Mouse (Mus musculus) kidney, adult 2 months (tissue): ENCODE measurements around the gene Il22ra1. TPM values are rescaled to one million over a fixed set of nuclear protein-coding genes. Genes with fewer than 3 reads are reported as not detected.
"Not testable (repeated sequence)": the region's sequence is repeated elsewhere in the genome, so short reads cannot be mapped to it uniquely, and the experiment has no call there.

ENCODE experiments used
- DNase-seq: peaks from one replicate; pipeline ENCODE4 v3.0.0; 2021
- H3K27ac ChIP-seq: fragments of 200-500 bp; 2 replicates; pipeline ENCODE4 v1.5.1; 2012; ENCODE audit warnings: low read depth, low read length, control low read depth, inconsistent platforms; ENCODE audit not compliant: insufficient read depth
- H3K27me3 ChIP-seq: fragments of 200-500 bp; replicated peaks from 2 replicates; pipeline ENCODE4 v1.6.1; 2012; ENCODE audit warnings: mild to moderate bottlenecking, moderate library complexity, low read length, inconsistent platforms; ENCODE audit not compliant: control insufficient read depth, insufficient read depth
- H3K36me3 ChIP-seq: fragments of 200-500 bp; 2 replicates; pipeline ENCODE4 v1.6.1; 2012; ENCODE audit warnings: mild to moderate bottlenecking, moderate library complexity, low read length, inconsistent platforms; ENCODE audit not compliant: control insufficient read depth, insufficient read depth
- H3K4me1 ChIP-seq: fragments of 200-500 bp; 2 replicates; pipeline ENCODE4 v1.6.1; 2011; ENCODE audit warnings: low read length; ENCODE audit not compliant: control insufficient read depth, insufficient read depth
- H3K4me3 ChIP-seq: fragments of 200-500 bp; 2 replicates; pipeline ENCODE4 v1.5.1; 2011; ENCODE audit warnings: mild to moderate bottlenecking, low read depth, low read length, control low read depth; ENCODE audit not compliant: insufficient read depth
- CTCF ChIP-seq: fragments of 200-500 bp; conservative IDR thresholded peaks from 2 replicates; pipeline ENCODE4 v1.5.1; 2011; ENCODE audit warnings: low read depth, mild to moderate bottlenecking, control low read depth, low read length, moderate library complexity, mixed read lengths; ENCODE audit not compliant: insufficient read depth, insufficient read length
- POLR2A ChIP-seq: fragments of 200-500 bp; IDR thresholded peaks from one replicate; pipeline ENCODE4 v1.6.1; 2011; ENCODE audit warnings: low read depth, low read length, control low read depth
- WGBS: fragments of 180-500 bp; shearing (Covaris S2); methylation state at CpG from one replicate; pipeline ENCODE4 v1.1.7; 2018; 5-methylcytosine and 5-hydroxymethylcytosine counted together
- polyA plus RNA-seq: library from polyadenylated mRNA; depleted of rRNA; stranded (reverse); fragments of >200 nt; gene quantifications from 2 replicates; pipeline ENCODE4 v1.2.3, GENCODE M21; 2012

The Il22ra1 gene
- polyA plus RNA-seq, 1 experiment: 3.0 TPM

- Histone ChIP-seq H3K27me3 (no peaks in the 10 kb centered on the region), H3K4me1 (no peaks in the 10 kb centered on the region), H3K4me3 (peak overlapping the region; percentile 37; the same call in 1 of the 2 replicates), H3K27ac (no peak overlapping the region), H3K36me3 (no peaks in the 10 kb centered on the region)
- 7% methylated on average over 8 of the region's 8 CpGs for WGBS
- peak; percentile 82 for DNase-seq
- TF ChIP-seq CTCF (peak; percentile 67), POLR2A (no peak)
Observed at GRCm38 (mm10) chr4:135709072-135709564, 18.9 kb upstream of the Il22ra1 start.

DNA sequence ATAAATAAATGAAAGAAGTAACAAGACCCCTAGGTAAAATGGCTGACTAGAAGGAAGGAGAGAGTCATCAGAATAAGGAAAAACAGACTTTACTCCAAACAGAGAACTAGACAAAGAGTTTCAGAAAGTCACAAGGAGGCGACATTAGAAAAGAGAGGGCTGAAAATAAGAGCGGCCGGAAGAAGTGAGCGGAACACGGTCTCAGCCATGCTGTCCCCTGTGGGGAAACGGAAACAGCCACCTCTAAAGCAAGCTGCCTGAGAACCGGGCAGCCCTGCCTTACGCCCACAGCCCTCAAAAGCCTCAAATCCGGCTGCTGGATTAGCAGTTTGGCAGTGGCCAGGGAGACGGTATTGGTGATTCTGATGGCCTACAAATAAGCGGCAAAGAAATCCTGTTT, 18.4 kb upstream of the Il22ra1 start:
- Histone ChIP-seq H3K27ac (no peak overlapping the region), H3K4me3 (no peak overlapping the region), H3K27me3 (no peaks in the 10 kb centered on the region), H3K4me1 (no peaks in the 10 kb centered on the region), H3K36me3 (no peaks in the 10 kb centered on the region)
- DNase-seq: no peak
- WGBS: 80% methylated on average over 11 of the region's 11 CpGs
- no peak for TF ChIP-seq CTCF
- no peak for TF ChIP-seq POLR2A

- Histone ChIP-seq H3K27me3 (no peaks in the 10 kb centered on the region), H3K27ac (no peak overlapping the region), H3K36me3 (no peaks in the 10 kb centered on the region), H3K4me3 (no peak overlapping the region), H3K4me1 (no peaks in the 10 kb centered on the region)
- TF ChIP-seq CTCF (no peak), POLR2A (no peak)
- WGBS: 86% methylated on average over 3 of the region's 3 CpGs
- DNase-seq: no peak
Observed at GRCm38 (mm10) chr4:135710392-135710791, 17.6 kb upstream of the Il22ra1 start.

GRCm38 (mm10) chr4:135714776-135715175, 13.2 kb upstream of the Il22ra1 start:
- H3K27me3 ChIP-seq: no peaks in the 10 kb centered on the region
- 74% methylated on average over 8 of the region's 8 CpGs for WGBS

DNA sequence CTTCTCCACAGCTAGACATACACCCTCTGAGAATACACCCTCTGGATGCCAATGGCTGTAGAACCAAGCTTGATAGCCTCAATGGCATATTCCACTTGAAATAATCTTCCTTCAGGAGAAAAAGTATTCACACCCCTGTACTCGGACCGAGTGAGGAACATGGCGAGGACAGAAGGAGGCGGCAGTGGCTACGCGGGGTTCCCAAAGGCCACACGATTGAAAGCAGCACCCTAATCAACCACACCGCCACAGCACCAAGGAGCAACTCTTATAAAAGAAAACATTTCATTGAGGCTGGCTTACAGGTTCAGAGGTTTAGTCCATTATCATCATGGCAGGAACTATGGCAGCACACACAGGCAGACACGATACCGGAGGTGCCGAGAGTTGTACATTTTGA, 11.5 kb upstream of the Il22ra1 start:
- not testable (repeated sequence) for H3K27ac ChIP-seq, H3K4me1 ChIP-seq, H3K4me3 ChIP-seq, H3K27me3 ChIP-seq, DNase-seq, H3K36me3 ChIP-seq
- 96% methylated on average over 11 of the region's 11 CpGs for WGBS

More at GRCm38 (mm10) chr4:135714776-135715175, 13.2 kb upstream of the Il22ra1 start:
- H3K36me3 ChIP-seq: no peaks in the 10 kb centered on the region
- no peak overlapping the region for H3K27ac ChIP-seq
- H3K4me3 ChIP-seq: no peak overlapping the region
- TF ChIP-seq CTCF: no peak
- no peak for TF ChIP-seq POLR2A
- no peaks in the 10 kb centered on the region for H3K4me1 ChIP-seq
- no peak for DNase-seq

- no peak for TF ChIP-seq POLR2A
- TF ChIP-seq CTCF: peak; percentile 45
- H3K27ac ChIP-seq: no peak overlapping the region
- 60% methylated on average over 17 of the region's 17 CpGs for WGBS
Observed at GRCm38 (mm10) chr4:135722540-135723290, 5.3 kb upstream of the Il22ra1 start.

GRCm38 (mm10) chr4:135726416-135726815, 1.6 kb upstream of the Il22ra1 start:
- 50% methylated on average over 11 of the region's 11 CpGs for WGBS
- no peak overlapping the region for H3K27ac ChIP-seq

More at GRCm38 (mm10) chr4:135722540-135723290, 5.3 kb upstream of the Il22ra1 start:
- Histone ChIP-seq H3K4me3 (no peak overlapping the region), H3K36me3 (no peaks in the 10 kb centered on the region), H3K27me3 (no peaks in the 10 kb centered on the region), H3K4me1 (no peaks in the 10 kb centered on the region; the same call in 1 of the 2 replicates)
- DNase-seq: peak; percentile 17

More at GRCm38 (mm10) chr4:135726416-135726815, 1.6 kb upstream of the Il22ra1 start:
- TF ChIP-seq CTCF (no peak), POLR2A (no peak)
- no peaks in the 10 kb centered on the region; the same call in 1 of the 2 replicates for H3K4me1 ChIP-seq
- no peaks in the 10 kb centered on the region for H3K27me3 ChIP-seq
- H3K4me3 ChIP-seq: no peak overlapping the region
- DNase-seq: peak; percentile 15
- H3K36me3 ChIP-seq: no peaks in the 10 kb centered on the region
